Mouse (Mus musculus): ENCODE results near the gene Brk1.

Brk1 gene

GRCm38 (mm10) chr6:113623941-113624751 lies 19.6 kb downstream of the Brk1 start, which contains the start of gene Vhl:
Gene Vhl (plus strand): TSS chr6:113623959.
- DNase-seq (ENCODE audit: low spot score), result peak; percentile 88

- no peak for DNase-seq (ENCODE audit: low spot score)
Measured at GRCm38 (mm10) chr6:113624989-113625770, 20.6 kb downstream of the Brk1 start.

- peak; percentile 64 for DNase-seq (ENCODE audit: low spot score)
Measured at GRCm38 (mm10) chr6:113630322-113630721, 25.8 kb downstream of the Brk1 start.

GRCm38 (mm10) chr6:113632863-113633262 lies 28.3 kb downstream of the Brk1 start:
- DNase-seq (ENCODE audit: low spot score), result no peak

- DNase-seq (ENCODE audit: low spot score), result peak; percentile 95
Measured at GRCm38 (mm10) chr6:113638302-113639040, 33.9 kb downstream of the Brk1 start, which contains the start of gene Irak2. Gene Irak2 (plus strand): TSS chr6:113638467.

- DNase-seq (ENCODE audit: low spot score), result no peak
Measured at GRCm38 (mm10) chr6:113639201-113639600, 34.6 kb downstream of the Brk1 start.

GRCm38 (mm10) chr6:113642605-113643004 lies 38.0 kb downstream of the Brk1 start:
- no peak for DNase-seq (ENCODE audit: low spot score)

- DNase-seq (ENCODE audit: low spot score), result no peak
Measured at GRCm38 (mm10) chr6:113643021-113643420, 38.4 kb downstream of the Brk1 start.

- no peak for DNase-seq (ENCODE audit: low spot score)
Measured at GRCm38 (mm10) chr6:113643967-113644366, 39.4 kb downstream of the Brk1 start.

- DNase-seq (ENCODE audit: low spot score), result peak; percentile 42
Measured at GRCm38 (mm10) chr6:113644808-113645207, 40.2 kb downstream of the Brk1 start.

- no peak for DNase-seq (ENCODE audit: low spot score)
Measured at GRCm38 (mm10) chr6:113649346-113650196, 45.0 kb downstream of the Brk1 start.

GRCm38 (mm10) chr6:113650197-113650640 lies 45.6 kb downstream of the Brk1 start:
- DNase-seq (ENCODE audit: low spot score), result no peak

- DNase-seq (ENCODE audit: low spot score), result no peak
Measured at GRCm38 (mm10) chr6:113651626-113652025, 47.1 kb downstream of the Brk1 start.

- DNase-seq (ENCODE audit: low spot score), result no peak
Measured at GRCm38 (mm10) chr6:113653551-113653950, 49.0 kb downstream of the Brk1 start.

GRCm38 (mm10) chr6:113654102-113654501 lies 49.5 kb downstream of the Brk1 start:
- DNase-seq (ENCODE audit: low spot score), result no peak

GRCm38 (mm10) chr6:113654753-113655397 lies 50.3 kb downstream of the Brk1 start:
- no peak for DNase-seq (ENCODE audit: low spot score)

- no peak for DNase-seq (ENCODE audit: low spot score)
Measured at GRCm38 (mm10) chr6:113655475-113655874, 50.9 kb downstream of the Brk1 start.

- DNase-seq (ENCODE audit: low spot score), result no peak
Measured at GRCm38 (mm10) chr6:113656847-113657246, 52.3 kb downstream of the Brk1 start.

- DNase-seq (ENCODE audit: low spot score), result no peak
Measured at GRCm38 (mm10) chr6:113658226-113658625, 53.7 kb downstream of the Brk1 start.

- DNase-seq (ENCODE audit: low spot score), result no peak
Measured at GRCm38 (mm10) chr6:113659648-113660491, 55.3 kb downstream of the Brk1 start.

Measured in layer of hippocampus, adult 11-12 months (tissue).